ENCODE assay signal across 9 mouse cellular contexts in the genomic region with DNA sequence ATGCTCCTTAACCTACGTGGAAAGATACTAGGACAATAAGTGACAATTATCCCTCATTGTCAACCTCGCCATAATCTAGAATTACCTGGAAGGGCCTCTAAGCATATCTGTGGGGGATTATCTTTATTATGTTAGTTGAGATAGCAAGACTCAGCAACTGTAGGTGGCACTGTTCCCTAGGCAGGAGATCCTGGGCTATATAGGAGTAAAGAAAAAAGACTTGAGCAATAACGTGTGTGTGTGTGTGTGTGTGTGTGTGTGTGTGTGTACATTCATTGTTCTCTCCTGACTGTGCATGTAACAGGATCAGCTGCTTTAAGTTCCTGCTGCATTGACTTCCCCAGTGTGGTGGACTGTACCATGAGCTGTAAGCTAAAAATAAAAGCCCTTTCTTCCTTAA.
DNase-seq lines count a peak whose midpoint lies in the region.
"Had no signal": no experiment of that assay in that cellular context is flagged by ENCODE, and none has a peak within 500 bp of the region (broad histone marks: within the 10 kb centered on the region; RNA-seq: fewer than 3 reads in every experiment).

No protein-coding gene starts in this region.

- H3K4me3 ChIP-seq in heart, embryonic 10.5 days, result no peak overlapping the region
- H3K4me3 ChIP-seq: midbrain, embryonic 13.5 days had no signal

- H3K4me1 ChIP-seq in heart, embryonic 10.5 days, result no peaks in the 10 kb centered on the region
- H3K4me1 ChIP-seq: midbrain, embryonic 13.5 days had no signal

- H3K27me3 ChIP-seq in heart, embryonic 10.5 days (ENCODE audit: insufficient read depth, poor library complexity, severe bottlenecking), result no peaks in the 10 kb centered on the region

- H3K9me3 ChIP-seq in heart, embryonic 10.5 days, result no peaks in the 10 kb centered on the region
- H3K9me3 ChIP-seq: midbrain, embryonic 13.5 days had no signal

- peak; percentile 0 for DNase-seq in heart, adult 8-10 months (ENCODE audit: low spot score)
- DNase-seq in heart, embryonic 10.5 days (ENCODE audit: low spot score), result no peak
- peak; percentile 4 for DNase-seq in urinary bladder, postnatal 14 days (ENCODE audit: low spot score)
- no peak for DNase-seq in urinary bladder, postnatal 36 days (ENCODE audit: low spot score in 2 of 2)
- DNase-seq in induced T-regulatory cell, adult 2 months (ENCODE audit: low read depth), result peak; percentile 16
- no peak for DNase-seq in frontal cortex, postnatal 36 days (ENCODE audit: low spot score in 2 of 2)
- no peak for DNase-seq in layer of hippocampus, postnatal 14 days (ENCODE audit: low spot score in 2 of 2)
- DNase-seq in left cerebral cortex, adult 9 months (ENCODE audit: low spot score in 2 of 2), result no peak

- 42% methylated on average over 3 of the region's 3 CpGs for WGBS in heart, embryonic 10.5 days

- no peak overlapping the region for H3K27ac ChIP-seq in heart, embryonic 10.5 days
- H3K27ac ChIP-seq: midbrain, embryonic 13.5 days had no signal

- H3K36me3 ChIP-seq in heart, embryonic 10.5 days, result no peaks in the 10 kb centered on the region
- H3K36me3 ChIP-seq: midbrain, embryonic 13.5 days had no signal

Comparison
In these comparisons a context has a peak if more than half of its experiments do, and no peak if none do; other contexts are left out.
1. DNase-seq: peak in heart, adult 8-10 months (single experiment), urinary bladder, postnatal 14 days (single experiment) and induced T-regulatory cell, adult 2 months (single experiment); none in heart, embryonic 10.5 days (single experiment), urinary bladder, postnatal 36 days (0 of 2), frontal cortex, postnatal 36 days (0 of 2), layer of hippocampus, postnatal 14 days (0 of 2) and left cerebral cortex, adult 9 months (0 of 2).